Mouse (Mus musculus) heart, postnatal 4 days (tissue): ENCODE results near the gene Pdp2. TPM values are rescaled to one million over a fixed set of nuclear protein-coding genes. Genes with fewer than 3 reads are reported as not detected.
"Not testable (repeated sequence)": the region's sequence is repeated elsewhere in the genome, so short reads cannot be mapped to it uniquely, and the experiment has no call there.

ENCODE experiments used
- DNase-seq: peaks from one replicate; pipeline ENCODE4 v3.0.0; 2021
- total RNA-seq, 2 experiments: library from RNA; stranded (reverse); gene quantifications; 2 replicates each; pipeline ENCODE4 v1.2.3; 2021

Pdp2 gene
- 1 to 10 TPM; 5.0 to 5.4 TPM for total RNA-seq

DNA sequence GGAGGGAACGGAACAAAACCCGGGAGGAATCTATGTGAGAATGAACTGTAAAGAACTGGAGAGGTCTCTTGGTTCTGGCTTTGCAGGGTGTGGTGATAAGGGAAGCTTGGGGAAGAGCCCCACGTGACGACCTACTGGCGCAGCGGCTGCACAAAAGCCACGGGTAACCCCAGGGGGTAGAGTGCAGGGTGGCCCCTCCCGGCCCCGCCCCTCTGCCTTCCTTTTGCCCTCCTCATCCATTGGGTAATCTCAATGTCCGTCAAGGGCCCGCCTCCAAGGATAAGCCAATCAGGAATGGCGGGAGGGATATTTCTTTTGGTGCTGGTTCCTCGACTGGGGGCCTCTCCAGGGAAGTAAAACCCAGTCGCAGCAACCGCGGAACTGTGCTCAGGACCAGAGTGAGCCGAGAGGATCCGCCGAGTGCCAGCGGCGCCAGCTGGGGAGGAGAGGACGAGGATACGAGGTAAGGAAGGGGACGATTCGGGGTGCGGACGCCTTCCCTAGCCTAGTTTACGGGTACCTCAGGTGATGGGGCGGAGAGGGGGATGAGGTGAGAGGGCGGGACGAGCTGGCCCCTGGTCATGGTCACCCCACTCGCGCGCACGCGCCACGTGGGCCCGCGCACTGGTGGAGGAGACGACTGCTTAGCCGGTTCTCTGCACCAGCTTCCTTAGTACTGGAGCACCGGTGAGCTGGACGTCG, at the start of gene Pdp2:
Pdp2 (plus strand) TSS at position 319 of the 702 bp plus-strand sequence.
- DNase-seq, result peak; percentile 92

DNA sequence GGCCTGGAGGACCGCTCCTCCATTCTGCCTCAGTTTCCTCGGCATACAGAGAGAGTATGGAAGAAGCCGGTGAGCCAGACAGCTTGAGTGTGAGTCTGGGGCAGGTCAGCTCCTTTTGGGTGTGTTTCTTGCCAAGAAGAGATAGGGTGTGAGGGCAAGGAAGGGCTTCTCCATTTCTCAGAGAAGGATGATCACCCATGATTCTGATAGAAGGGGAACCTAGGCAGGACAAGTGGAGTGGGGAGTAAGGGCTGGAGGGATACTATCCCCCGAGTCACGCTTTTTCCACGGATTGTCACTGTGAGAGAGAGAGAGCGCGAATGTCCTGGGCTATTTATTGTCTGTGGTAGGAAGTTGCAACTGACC, 49.8 kb upstream of the Pdp2 start:
- no peak for DNase-seq

DNA sequence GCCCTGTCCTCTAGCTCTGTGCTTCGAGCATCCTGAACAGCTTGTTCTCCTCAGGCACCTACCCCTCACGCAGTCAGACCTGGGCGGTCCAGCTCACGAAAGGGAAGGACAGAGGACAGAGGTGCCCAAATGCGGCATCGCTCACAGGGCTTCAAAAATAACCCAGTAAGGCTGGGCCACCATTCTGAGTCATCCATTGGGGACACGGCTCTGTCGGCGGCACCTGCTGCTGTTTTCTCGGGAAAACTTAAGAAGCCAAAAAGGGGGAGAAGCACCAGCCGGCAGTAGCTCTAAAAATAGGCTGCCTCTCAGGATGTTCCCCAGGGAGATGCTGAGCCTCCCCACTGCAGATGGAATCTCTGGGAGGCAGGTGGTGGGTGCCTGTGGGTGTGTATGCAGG, 49.1 kb upstream of the Pdp2 start:
- no peak for DNase-seq

DNA sequence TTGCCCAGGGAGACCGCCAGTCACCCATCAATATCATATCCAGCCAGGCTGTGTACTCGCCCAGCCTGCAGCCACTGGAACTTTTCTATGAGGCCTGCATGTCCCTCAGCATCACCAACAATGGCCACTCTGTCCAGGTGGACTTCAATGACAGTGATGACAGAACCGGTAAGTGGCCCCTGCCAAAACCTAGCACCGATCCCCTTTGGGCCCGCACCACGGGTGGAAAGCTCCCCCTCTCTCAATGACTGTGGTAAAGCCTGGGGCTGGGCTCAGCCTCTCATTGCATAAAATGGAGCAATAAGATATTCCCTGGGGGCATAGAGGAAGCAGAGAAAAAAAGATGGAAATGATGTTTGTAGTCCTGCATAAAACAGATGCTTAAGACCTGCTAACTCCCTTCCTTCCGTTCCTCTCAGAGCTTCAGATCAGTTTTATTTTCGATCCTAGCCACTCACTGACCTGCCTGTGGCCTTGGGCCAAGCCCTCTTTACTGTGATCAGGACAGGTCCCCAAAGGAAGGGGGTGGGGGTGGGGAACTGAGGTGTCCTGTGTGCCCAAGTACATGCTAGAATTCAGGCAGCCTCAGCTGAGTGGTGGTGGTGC, 47.7 kb upstream of the Pdp2 start:
- no peak for DNase-seq

DNA sequence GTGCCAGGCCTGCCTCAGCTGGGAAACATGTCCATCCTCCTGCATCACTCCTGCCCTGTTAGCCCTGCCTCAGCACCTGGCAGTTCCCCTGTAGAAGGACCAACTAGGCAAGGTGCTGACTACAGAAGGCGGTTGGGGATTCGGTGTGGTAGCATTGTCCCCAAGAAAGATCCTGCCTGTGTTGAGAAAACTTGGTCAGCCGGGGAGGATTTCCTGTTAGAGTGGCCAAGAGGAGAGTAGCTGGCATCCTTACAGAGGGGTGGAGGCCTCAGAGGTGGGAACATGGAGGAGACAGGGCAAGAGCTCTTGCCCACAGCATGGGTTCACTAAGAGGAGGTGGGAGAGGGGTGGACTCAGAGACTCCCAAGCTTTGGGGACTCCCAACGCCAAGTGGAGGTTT, 36.1 kb upstream of the Pdp2 start:
- DNase-seq, result no peak

DNA sequence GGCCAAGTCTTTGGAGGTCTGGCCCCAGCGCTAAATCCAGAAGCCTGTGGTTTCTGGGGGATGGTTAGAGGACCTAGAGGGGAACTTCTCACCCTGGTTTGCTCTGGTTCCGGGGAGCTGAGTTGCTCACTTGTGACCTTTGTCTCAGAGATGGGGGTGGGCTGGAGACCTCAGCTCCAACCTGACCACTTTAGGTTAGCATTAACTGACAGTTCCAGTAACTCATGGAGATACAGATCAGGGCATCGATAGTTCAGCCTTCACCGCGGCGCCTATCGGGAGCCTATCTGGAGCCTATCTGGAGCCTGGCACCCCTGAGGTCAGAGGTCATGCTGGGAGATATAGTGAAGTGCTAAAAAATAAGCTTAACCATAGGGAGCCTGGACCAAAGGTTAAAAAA, 34.0 kb upstream of the Pdp2 start:
- DNase-seq, result no peak

DNA sequence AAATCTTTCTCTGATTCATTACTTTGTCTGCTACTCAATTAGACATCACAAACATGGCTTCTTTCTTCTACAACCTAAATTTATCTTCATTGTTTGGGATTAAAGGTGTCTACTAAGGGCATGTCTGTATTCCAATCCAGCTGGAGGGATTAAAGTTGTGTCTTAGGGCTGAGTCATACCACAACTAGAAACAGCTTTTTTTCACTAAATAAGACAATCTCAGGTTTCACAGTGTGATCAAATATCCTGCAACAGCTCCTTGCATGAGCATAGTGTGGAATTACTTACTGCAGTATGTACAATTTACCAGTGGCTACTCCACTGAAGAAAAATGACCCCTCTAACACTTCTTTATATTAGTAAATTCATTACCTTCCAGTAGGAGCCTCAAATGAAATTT, 30.5 kb upstream of the Pdp2 start:
- DNase-seq, result no peak

DNA sequence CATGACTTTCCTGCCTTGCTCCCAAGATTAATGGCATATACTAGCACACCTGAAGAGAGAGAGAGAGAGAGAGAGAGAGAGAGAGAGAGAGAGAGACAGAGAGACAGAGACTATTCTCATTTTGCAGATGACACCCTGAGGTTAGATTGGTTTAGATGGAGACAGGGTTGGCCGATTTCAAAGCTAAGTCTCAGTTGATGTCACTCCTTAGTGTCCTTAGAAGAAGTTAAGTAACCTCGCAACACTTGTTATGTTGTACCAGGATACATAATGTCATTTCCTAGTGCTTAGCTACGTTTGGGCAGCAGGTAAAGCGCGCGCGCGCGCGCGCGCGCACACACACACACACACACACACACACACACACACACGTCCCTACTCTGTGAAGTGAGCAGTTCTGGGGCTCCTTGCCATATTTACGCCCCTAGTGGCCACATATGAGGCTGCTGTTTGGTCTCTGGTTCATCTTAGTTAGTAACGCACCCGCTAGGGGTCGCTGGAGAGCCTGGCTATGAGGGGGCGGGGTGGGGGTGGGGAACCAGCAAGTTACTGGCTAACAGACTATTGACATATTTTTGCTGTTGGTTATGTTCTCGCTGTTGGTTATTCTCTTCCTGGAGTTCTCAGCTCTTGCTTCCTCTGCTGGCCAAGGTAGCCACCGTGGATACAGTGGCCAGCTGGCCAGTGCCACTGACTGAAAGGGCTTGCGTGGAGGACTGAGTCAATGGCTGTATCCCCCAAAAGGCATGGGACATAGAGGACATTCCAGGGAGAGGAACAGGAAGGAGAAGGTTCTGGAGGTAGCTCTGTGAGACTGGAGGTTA, 26.4 kb upstream of the Pdp2 start:
- peak; percentile 92 for DNase-seq

DNA sequence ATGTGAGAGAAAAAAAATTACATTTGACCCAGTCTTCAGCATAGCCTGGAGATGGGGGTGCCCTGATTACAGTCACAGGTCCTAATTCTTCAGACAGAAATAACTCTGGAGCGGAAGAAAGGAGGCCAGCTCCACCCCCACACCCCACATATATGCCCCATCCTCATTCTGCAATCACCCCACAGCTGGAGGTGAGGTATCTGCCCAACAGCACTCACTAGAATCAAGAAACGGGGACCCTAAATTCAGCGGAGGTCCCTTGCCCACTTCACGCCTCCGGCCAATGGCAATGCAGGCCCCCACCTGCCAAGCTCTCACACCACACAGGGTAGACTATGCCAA, 25.8 kb upstream of the Pdp2 start:
- DNase-seq, result no peak

DNA sequence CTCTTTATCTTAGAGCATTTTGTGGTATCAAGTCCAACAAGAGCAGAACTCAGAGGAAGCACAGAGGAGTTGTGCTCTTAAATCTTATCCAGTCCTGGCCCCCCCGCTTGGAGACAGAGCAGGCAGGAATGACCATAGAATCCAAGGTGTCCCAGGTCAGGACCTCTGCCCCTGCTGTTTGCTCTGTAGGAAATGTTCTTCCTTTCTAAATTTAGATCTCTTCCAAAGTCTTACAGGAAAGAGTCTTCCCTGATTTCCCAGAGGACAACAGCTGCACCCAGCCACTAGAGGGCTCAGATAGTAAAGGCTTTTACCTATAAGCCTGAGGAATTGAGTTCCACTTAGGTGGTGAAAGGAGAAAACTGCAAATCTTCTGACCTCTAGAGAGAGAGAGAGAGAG, 21.7 kb upstream of the Pdp2 start:
- peak; percentile 31 for DNase-seq

DNA sequence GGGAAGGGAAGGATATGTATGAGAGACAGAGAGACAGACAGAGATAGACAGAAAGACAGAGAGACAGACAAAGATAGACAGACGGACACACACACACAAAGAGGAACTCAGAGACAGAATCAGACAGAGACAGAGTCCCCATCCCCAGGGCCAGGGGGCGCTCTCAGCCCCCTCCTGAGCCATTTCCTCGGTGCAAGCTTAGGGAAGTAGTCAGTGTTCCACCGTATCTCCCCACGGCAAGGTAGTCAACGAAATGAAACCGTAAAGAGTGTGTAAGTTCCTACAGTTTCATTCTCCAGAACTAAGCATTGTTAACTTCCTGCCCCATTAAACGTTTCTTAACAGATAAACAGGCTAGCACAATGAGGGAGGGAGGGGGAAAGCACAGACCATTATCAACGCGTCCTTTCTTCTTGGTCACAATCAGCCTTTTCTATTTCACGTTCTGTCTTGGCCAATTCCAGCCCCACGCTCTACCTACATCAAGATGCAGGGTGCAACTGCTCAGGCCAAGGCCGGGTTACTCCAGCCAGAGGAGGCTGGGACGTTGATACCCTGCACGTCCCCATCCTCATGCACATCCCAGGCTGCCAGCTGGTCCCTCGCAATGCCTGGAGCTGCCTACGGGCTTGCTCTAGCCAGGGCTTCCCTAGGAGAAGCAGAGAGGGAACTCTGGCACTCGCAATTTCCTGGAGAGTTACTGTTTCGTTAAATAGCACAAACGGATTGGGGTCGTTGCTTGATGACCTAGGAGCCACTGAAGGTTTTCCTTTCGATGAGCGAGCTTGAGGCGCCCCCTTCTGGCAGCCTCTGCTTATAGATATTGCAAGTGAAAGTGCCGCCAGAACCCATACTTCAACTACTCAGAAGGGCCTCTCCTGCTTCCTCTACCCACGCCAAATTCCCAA, 20.6 kb upstream of the Pdp2 start:
- peak; percentile 88 for DNase-seq

DNA sequence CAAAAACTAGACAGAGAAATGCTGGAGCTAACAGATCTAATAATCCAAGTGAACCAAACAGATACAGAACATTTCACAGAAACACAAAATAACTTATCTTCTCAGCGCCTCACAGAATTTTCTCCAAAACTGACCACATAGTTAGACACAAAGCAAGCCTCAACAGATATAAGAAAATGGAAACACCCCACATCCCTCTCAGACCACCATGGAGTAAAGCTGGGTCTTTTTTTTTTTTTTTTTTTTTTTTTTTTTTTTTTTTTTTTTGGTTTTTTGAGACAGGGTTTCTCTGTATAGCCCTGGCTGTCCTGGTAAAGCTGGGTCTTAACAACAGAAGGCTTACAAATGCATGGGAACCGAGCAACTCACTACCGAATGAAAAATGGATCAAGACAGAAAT, 14.4 kb upstream of the Pdp2 start:
- no peak for DNase-seq

DNA sequence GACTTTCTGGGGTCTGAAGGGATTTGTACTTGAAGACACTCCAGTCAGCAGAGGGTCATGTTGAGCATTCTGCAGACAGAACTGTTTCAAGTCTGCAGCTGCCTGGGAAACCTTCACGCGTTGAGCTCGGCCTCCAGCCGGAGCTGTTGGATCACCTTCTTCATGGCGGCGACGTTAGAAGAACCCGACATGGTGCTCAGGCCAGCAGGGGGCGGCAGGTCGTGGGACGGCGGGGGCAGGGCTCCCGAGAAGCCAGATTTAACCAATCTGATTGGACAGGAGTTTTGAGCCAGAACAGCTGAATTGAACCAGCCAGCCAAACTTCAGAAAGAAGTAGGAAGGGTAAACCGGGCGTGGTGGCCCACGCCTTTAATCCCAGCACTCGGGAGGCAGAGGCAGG, 13.6 kb upstream of the Pdp2 start:
- not testable (repeated sequence) for DNase-seq

DNA sequence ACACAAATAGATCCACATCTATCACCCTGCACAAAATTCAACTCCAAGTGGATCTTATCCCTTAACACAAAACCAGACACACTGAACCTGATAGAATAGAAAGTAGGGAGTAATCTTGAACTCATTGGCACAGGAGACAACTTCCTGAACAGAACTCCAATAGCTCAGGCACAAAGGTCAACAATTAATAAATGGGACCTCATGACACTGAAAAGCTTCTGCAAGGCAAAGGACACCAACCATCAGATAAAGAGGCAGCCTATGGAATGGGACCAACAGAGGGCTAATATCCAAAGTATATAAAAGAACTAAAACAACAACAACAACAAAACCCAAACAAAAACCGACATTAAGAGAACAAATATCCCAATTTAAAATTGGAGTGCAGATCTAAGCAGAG, 6.7 kb upstream of the Pdp2 start:
- no peak for DNase-seq

DNA sequence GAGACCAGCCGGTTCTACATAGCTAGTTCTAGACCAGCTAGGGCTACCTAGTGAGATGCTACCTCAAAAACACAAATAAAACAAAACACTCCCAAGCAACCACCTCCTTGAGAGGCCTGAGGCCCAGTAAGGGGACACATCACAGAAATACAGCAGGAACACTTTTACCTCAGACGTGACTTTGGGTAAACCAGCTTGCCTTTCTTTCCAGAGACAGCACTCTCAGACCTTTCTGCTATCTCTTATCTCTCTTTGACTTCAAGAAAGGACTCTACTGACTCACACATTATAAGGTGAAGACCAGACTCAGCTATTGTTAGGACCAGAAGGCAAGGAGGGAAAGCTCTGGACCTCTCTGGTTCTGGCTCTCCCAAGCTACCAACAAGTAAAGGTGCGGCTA, 967 bp upstream of the Pdp2 start:
- DNase-seq, result no peak

DNA sequence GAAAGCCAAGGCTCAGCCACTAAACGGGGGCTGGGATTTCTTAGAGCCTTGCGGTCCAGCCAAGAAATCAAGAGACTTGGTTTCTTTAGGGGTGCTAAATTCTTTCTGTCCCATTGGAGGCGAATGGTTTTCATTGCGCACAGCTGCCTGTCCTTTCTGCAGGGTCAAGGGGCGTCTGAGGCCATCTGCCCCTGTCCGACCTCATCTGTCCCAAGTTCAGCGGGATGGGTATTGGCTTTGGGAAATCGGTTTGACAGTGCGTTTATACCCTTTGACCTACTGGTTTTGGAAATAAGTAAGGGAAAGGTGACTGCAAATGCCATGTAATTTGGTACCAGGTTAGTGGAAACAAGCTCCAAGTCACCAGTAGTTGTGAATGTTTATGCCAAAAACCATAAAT, 605 bp downstream of the Pdp2 start:
- DNase-seq, result no peak

DNA sequence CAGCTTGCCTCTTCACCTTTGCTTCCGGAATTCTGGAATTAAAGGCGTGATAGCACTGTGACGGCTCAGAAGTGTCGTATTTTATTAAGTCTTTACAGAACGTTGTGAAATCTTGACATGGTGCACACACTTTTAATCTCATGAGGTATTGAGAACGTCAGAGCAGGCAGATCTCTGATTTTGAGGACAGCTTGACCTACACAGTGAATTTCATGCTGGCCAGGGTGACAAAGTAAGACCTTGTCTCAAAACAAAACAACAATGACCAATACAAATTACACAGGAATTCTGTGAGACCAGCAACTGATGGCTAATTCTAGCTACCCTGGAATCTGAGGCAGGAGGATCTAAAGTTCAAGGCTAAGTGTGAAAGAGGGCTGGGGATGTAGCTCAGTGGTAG, 1.3 kb downstream of the Pdp2 start:
- no peak for DNase-seq

DNA sequence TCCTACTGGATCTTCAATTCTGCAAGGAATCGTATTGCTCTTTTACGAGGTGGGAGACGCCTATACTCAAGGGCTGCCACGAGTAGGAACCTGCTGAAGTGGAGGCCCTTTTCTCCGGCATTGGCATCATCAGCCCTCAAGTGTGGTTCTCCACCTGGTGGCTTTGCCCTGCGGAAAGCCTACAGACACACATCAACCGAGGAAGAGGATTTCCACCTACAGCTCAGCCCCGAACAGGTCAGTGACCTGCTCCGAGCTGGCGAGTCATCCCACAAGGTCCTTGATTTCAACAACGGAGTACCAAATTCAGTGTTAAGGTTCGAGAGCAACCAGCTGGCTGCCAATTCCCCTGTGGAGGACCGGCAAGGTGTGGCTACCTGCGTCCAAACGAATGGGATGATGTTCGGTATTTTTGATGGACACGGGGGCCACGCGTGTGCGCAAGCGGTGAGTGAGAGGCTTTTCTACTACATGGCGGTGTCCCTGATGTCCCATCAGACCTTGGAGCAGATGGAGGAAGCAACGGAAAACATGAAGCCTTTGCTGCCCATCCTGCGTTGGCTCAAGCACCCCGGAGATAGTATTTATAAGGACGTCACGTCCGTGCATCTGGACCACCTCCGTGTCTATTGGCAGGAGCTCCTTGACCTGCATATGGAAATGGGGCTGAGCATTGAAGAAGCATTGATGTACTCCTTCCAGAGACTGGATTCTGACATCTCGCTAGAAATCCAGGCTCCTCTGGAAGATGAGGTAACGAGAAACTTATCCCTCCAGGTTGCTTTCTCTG, 2.5 kb downstream of the Pdp2 start:
- DNase-seq, result no peak

DNA sequence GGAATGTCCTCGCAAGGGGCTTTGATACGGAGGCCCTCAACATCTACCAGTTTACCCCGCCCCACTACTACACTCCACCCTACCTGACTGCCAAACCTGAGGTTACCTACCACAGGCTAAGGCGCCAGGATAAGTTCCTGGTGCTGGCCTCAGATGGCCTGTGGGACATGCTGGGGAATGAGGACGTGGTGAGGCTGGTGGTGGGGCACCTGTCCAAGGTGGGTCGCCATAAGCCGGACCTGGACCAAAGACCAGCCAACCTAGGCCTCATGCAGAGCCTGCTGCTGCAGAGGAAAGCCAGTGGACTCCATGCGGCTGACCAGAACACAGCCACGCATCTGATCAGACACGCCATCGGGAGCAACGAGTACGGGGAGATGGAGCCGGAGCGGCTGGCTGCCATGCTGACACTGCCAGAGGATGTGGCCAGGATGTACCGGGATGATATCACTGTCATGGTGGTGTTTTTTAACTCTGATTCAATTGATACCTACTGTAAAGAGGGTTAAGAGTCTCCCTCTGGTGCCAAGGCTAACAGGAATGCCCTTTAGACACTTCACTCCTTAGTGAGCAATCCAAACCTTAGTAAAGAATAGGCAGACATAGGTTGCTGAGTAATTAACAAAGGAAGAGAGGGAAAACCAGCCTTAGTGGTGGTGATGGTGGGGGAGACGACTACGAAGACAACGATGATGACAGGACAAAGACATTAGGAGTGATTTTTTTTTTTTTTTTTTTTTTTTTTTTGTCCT, 3.5 kb downstream of the Pdp2 start:
- DNase-seq, result no peak

DNA sequence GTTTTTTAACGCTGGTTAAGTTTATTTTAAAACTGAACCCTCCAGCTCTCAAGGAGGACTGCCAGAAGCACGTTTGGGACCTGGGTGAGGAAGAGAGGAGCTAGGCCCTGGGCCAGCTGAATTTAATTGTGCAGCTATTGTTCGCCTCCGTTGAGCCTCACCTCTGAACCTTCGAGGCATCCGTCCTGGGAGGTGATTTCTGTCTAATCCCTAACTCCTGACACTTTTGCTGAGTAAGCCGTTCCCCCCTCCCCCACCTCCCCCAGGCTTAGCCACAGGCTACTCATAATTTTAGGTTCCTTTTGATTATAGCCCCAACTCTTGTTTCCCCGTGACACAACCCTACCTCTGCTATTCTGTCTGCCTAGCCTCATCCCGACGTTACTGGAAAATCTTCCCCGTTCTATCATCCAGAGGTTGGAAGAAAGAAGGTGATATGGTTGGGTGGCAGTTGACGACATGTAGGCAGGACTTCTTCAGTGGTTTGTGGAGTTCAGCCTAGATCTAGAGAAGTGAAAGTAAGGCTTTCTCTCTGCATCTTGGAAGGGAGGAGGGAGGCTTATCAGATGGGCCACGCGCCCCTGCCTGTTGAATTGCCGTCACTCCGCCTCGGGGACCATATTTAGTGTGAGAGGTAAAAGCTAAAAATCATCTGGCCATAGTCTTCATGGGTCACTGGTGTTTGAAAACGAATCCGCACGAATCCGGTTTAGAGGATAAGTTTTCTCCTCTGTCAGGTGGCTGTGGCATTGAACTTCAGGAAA, 4.7 kb downstream of the Pdp2 start:
- DNase-seq, result no peak

DNA sequence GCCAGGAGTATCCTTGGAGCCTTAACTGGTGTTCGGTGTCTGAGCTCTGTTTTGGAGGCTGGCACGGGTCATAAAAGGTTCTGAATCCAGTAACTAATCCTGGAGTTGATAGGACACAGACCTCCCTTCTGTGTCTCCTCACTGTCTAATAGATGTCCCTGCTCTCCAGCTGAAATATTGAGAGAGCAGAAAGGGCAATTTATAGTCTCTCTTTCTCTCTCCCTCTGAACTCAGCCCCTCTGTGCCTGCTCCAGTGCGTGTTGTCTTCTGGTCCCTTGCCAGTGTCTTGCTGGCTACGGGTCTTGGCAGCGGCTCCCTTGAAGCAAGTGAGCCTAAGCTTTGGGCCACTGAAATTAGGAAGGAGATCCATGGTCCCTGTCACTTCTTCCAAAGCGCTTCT, 6.4 kb downstream of the Pdp2 start:
- no peak for DNase-seq
